Mouse (Mus musculus) left cerebral cortex, adult 11 months (tissue): ENCODE data around the gene Zyx.

ENCODE experiments used
- DNase-seq: peaks from one replicate; pipeline ENCODE4 v3.0.0; 2022; ENCODE audit warnings: low spot score

The Zyx gene

DNA sequence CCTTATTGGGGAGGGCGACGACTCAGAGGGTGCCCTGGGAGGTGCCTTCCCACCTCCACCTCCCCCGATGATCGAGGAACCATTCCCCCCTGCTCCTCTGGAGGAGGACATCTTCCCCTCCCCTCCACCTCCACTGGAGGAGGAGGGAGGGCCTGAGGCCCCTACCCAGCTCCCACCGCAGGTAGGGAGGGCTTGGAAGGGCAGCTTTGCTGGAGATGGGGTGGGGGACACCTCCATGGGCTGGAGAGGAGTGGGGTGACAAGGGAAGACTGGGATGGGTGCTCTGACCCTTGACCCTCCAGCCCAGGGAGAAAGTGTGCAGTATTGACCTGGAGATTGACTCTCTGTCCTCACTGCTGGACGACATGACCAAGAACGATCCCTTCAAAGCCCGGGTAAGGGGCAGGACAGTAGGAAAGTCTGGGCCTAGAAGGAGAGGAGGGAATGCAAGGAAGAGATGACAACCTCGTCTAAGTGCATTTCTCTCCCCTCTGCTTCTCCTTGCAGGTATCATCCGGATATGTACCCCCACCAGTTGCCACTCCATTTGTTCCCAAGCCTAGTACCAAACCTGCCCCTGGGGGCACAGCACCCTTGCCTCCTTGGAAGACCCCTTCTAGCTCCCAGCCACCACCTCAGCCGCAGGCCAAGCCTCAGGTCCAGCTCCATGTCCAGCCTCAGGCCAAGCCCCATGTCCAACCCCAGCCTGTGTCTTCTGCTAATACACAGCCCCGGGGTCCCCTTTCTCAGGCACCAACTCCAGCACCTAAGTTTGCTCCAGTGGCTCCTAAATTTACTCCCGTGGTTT lies 1.7 kb downstream of the Zyx start:
- no peak for DNase-seq

DNA sequence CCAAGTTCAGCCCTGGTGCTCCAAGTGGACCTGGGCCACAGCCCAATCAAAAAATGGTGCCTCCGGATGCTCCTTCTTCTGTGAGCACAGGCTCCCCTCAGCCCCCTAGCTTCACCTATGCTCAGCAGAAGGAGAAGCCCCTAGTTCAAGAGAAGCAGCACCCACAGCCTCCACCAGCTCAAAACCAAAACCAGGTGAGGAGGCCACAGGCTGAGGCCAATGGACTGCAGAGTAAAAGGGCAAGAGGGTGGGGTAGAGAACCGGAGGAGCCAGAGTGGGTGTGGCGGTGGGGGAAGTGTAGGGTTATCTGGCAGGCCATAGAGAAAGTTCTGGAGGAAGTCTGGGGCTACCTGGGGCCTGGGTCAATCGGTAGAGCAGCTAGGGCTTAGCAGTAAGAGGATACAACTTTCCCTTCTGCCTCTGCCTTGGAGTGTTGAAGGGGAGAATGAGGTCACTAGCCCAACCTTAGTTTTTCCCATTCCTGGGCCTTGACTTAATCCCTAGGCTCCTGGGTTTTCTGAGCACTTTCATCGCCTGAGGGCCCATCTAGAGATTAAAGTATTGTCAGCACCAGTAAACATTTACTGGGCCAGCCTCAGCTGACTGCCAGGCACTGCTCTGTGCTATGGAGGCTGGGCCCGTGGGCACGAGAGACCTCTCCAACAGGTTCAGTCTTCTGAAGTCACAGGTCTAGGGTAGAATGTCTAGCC lies 2.5 kb downstream of the Zyx start:
- no peak for DNase-seq

DNA sequence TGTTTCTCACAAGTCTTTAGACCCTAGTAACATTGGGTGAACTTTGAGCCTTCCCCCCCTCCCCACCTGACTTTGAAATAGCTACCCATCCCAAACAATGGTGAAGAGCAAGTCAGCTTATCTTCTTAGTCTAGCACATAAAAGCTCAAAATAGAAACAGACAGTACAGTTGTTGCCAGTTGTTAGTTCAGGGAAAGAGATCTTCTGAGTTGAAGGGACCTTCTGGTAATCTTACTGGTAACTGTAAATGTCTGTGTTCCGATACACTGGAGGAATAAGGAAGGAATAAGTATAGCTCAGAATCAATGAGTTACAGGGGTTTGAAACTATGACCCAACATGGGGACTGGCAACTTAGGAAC lies 3.0 kb downstream of the Zyx start:
- DNase-seq = no peak

DNA sequence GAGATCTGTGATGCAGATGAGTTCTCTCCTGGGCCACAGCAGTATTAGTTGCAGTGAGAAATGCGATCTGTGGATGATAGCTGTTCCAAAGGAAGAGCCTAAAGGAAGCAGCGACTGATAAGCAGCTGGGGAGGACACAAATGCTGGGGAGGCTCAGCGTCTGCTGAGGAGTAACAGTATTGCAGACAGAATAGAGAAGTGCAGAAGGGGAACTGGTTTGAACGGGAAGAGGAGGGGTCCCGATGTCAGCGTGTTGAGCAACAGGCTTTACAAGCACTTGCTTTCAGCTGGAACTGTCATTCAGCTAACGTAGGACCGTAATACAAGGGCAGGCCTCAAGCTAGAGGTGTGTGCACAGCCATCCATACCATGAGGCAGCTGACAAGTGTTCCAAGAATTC lies 3.8 kb downstream of the Zyx start:
- no peak for DNase-seq

DNA sequence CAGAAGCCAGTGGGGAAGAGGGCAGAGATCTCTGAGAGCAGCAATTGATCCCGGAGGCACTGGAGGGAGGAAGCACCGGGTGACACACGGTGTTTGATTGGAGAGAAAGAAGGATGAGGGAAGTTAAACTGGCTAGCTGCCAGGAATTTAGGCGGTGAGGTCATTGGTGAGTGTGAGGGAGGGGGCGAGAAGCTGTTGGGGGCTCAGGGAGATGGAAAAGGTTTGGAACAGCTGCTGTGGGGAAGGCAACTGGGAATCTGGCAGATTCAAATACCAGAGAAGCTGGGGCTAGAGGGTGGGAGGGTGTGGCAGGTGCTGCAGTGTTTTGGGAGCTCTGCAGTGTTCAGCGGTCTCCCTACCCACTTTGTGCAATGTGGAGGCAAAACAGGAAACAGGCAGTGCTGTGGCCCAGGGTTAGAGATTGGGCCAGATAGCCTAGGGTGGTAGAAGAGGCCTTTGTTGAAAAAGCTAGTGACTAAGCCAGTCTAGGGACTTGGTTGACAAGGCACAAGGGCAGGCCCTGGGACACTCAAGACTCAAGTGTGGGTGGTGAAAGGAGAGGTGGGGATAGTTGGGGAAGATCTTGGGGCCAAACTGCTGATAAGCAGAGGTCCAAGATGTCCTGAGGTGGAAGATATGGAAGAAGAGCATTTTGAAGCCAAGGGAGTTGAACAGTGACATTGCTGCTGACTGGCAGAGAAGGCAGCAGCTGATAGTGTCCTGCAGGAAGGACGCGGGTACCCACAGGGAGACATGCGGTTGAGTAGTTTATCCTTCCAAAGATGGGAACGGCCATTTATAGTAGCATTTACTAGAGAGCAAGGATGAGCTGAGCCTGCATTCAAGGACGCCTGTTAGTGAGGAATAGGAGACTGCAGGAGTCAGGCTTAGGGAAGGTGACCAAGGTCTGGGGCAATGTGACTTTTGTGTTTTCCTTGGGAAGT lies 4.9 kb downstream of the Zyx start:
- no peak for DNase-seq

DNA sequence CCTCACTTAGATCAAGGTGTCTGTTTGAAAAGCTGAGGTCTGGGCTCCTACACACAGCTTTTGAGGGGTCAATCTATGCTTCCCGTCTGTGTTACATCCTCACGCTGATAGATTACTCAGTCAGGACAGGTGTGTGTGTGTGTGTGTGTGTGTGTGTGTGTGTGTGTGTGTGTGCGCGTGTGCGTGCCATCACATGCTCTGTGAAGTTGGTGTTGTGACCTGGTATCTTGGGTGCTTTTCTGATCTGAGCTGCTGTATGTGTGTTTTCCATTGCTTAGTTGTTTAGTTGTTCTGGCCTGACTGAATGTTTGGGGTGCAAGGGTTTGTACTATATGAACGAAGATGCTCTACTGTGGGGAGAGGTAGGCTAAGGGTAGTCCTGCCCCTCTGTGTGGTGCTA lies 5.9 kb downstream of the Zyx start:
- no peak for DNase-seq

DNA sequence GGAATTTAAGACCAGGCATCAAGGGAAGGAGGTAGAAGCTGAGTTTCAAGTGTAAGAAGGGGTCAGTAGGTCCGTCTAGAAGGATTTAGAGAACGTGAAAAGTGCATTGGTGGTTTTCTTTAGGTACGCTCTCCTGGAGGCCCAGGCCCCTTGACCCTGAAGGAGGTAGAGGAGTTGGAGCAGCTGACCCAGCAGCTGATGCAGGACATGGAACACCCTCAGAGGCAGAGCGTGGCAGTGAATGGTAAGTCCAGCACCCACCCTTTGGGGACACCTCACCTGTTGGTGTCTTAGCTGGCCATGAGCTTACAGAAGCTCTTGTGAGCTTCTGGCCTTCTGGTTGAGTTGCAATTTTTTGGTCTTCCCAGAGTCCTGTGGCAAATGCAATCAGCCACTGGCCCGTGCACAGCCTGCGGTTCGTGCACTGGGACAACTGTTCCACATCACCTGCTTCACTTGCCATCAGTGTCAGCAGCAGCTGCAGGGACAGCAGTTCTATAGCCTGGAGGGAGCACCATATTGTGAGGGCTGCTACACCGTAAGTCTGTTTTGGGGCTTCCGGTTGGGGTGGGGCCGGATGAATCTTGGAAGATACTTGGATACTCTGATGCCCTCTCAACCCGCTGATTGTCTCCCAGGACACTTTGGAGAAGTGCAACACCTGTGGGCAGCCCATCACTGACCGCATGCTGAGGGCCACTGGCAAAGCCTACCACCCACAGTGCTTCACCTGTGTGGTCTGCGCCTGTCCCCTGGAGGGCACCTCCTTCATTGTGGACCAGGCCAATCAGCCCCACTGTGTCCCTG lies 6.6 kb downstream of the Zyx start:
- no peak for DNase-seq

DNA sequence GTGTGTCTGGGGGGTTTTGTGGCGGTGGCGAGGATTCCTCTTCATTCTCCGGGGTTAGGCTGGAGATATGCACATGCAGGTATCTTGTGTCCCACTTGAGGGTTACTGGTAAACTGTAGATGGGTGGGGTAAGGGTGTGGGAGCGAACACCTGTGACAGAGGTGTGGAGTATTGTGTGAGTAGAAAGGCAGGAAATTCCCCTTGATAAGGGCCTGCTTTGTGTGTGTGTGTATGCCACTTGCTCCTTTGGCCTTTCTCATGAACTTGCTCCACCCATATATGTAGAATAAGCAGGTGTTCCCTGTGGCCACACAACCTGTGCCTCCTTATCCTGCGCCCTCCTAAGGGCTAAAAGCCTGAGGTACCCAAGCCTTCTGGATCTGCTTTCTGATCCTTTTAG lies 7.5 kb downstream of the Zyx start:
- DNase-seq = no peak

DNA sequence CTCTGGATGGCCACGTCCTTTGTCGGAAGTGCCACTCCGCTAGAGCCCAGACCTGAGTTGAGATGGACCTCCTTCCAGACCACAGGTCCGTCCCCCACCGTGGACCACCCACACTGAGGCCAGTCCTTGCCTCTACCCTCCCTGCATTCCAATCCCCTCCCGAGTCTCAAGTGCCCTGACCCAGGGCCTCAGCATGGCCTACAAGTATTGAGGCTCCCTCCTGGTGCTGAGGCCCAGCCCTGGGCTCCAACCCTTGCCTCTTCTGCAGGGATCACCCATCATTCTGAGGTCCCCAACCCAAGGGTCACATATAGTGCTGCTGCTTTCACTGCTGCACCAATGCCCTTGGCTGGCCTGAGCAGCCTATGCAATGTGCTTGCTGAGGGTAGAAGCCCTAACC lies 8.5 kb downstream of the Zyx start:
- no peak for DNase-seq

DNA sequence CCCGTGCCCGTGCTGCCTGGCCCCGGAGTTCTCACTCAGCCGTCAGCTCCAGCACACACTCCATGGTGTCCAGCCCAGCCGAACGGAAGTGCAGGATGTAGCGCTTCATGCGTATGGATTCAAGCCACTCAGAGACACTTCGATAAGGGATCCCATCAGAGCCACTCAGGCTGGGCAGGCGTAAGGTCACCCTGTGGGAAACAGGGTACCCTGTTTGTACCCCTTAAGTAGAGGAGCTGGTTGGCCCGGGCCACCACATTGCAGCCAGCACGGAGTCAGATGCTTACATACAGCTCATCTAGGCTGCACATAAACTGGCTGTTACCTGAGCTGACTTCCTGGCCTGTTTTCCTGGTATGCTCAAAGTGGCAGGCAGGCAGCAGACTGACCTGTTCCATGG lies 9.5 kb downstream of the Zyx start:
- DNase-seq = no peak

DNA sequence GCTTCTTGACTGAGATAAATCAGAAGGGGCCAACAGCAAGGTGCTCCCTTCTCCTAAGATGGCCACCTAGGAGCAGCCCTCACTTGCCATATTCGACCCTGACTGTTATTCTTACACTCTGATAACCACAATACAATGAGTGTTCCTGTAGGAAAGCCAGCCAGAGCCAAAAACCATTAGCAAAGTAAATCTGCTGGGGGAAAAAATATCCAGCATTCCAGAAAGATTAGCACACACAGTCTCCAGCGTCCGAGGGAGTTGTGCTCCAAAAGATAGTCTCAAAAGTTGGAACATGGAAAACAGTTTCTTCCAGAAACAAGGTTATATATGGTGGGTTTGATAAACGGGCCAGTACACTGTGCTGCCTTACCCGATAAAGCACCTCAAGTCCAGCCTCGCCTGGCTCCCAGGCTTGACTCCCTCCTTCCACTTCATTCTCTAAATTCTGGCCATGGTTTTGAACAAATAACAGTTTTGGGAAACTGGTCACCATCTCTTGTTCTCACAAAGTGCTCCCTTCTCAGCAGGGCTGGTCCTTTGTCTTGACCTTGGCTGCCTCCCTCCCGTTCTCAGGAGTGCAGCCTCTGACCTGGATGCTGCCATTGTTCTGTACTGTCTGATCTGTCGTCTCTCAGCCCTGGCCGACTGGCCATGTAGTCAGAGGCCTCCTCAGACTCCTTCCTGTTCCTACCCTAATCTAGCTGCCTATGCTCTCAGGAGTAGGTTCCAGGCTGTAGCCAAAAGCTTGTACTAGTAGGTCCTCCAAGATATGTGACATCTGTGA lies 10.1 kb downstream of the Zyx start:
- DNase-seq = no peak

DNA sequence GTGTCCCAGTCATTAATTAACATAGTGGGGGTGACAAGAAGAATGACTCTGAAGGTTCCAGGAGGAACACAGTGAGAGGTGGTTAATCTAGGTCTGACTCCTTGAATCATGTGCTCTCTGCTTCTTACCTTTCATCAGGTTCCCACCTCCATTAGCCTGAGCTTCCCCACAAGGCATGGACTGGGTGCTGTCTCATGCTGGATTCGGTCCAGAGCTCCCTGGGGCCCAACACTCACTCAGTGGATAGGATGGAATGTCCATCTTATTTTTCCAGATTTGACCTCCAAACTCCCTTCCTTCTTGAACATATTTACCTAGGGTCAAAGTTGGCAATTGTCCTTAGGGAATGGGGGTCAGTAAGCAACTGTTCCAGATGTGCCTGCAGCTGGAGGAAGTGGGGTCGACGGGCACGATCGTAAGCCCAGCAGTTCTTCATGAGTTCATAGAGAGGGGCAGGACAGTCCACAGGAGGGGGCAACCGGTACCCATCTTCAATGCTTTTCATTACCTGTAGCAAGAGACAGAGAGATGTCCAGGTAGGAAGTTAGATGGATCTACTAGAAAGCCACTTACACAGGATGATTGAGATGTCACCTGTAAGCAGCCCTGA lies 10.9 kb downstream of the Zyx start:
- no peak for DNase-seq

DNA sequence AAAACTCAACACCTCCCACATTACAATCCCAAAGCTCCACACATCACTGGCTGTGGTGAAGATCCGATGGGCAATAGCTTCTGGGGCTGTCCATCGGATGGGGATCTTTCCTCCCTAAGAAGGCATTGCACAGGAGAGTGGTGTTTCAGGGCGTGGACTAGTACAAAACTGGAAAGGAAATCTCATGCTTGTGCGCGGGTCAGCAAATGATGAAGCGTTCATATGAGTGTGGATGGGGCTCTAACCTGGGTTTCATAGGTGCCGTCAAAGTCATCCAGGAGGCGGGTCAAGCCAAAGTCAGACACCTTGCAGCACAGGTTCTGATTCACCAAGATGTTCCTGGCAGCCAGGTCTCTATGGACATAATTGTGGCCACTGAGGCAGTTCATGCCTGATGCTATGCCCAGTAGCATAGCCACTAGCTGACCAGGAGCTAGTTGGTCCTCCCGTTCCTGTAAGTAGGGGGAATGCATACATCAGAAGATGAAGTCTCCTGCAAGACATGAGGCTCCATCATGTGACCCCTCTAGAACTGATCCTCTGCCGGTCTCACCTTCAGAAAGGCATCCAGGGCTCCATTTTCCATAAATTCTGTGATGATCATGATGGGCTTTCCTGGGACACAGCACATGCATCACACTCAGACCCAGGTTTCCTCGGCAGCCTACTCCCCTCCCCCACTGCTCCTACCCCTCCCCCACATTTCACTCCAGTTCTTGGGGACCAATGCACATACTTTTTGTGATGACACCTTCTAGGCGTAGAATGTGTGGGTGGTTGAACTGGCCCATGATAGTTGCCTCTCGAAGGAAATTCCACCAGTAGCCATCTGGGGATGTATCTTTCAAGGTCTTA lies 11.8 kb downstream of the Zyx start:
- DNase-seq = no peak

DNA sequence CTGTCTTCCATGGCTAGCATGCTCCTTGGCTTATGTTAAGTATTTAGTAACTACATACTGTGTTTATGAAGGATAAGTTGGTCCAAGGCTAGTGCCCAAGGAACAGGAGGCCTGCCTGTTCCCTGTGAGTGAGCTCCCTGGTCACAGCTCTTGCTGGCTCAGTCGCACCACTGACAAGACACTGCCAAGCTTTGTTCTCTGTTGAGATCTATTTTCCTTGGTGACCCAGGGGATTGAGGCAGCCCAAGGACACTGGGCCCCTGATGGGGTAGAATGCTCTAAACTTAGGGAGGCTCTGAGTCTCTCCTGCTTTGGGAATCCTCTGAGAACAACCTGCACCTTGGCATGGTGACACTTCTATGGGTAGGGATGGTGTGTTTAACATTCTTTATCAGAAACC lies 12.6 kb downstream of the Zyx start:
- no peak for DNase-seq

DNA sequence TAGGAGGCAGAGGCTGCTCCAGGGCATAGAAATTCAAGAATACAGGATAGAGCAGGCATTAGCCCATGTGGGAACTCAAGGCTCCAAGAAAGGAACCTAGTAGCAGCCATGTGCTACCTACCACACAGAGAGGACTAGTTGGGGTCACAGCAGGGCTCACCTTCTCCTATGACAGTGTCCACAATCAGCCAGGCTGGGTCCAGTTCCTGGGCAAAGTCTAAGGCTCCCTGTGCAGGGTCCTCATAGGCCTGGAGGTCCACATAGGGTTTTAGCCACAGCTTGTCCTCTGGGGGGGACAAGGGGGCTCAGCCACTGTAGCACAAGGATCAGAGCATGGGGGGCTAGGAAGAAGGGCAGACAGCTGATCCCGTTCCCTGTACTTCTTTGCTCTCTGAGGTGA lies 13.1 kb downstream of the Zyx start:
- no peak for DNase-seq

DNA sequence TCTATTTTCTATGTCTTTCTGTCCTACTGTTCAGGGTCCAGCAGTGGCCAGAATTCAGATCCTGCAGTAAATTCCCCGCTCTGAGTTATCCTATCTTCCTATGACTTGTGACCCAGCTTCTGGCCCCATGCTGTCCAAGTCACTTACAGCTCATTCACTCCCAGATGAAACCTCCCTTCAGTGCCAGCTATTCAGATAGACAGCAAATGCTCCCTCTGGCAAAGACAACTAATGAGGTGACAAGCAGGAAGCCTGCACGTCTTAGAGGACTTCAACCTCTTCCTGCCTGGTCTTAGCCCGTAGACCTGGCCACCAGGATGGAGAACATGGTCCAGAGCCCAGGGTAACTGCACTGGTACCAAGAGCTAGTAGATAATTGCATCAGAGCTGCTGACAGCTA lies 13.5 kb downstream of the Zyx start:
- DNase-seq = no peak

DNA sequence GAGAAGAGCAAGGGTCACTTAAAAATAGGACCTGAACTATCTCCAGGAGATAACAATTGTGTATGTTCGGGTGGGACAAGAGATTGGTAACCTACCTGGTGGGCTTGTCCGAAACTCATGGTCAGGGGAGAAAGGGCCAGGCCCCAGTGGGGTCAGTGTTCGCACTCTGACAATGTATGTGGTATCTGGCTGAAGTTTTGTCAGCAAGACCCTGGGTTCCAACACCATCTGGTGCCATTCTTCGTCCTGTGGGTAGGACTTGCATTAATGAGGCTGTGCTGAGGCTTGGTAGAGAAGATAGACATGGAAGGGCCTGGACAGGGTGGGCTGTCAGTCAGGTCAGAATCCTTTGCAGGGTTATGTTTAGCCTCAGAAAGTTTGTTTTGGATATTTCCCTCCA lies 14.6 kb downstream of the Zyx start:
- no peak for DNase-seq

DNA sequence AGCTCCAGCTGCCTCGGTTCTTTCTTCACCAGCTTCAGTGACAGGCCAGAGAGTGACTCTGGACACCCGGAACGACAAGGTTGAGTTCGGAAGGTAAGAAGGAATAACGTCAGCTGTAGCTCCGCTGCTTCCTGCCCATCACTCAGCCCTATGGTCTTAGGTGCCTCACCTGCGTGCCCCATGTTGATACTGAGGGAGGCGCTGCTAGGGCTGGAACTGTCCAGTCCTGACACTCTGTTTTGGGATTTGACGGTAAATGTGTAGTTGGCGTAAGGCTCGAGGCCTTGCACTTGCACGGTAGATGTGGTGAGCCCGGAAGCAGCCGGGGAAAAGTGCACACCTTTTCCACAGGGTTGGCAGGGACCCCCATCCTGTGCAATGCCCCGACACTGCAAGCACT lies 15.2 kb downstream of the Zyx start:
- no peak for DNase-seq

DNA sequence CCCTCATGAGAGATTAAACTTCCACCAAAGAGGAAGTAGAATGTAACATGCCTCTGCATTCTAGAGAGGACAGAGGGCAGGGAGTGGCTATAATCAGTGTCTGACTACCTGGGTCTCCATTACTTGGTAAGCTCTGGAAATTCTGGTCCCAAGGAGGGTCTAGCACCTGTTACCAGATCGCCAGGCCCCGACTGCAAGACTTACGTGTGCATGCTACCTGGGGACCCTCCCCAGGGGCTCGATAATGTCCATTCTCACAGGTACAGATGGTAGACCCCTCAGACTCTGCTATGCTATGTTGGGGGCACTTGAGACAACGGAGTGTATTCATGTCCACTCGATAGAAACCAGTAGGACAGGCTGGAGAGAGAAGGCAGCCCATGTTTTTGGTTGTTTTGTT lies 15.8 kb downstream of the Zyx start:
- no peak for DNase-seq

DNA sequence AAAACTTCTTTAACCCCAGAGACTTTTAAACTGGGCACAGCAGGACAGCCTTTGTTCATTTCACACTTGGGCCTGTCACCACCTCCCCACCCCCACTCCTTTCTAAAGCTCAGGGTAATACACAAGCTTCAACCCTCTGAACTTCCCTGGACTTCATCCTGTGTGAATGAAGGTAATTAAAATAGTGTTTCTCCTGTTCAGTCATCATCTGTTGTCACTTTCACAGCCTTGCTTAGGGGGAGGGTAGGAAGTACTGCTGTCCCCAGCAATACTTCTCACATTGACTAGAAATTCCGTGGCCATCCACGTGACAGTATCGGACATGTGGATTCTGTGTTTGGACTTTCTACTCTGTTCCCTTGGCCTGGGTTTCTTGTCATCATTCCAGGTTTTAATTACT lies 20.4 kb downstream of the Zyx start:
- DNase-seq = no peak
